In genomic region chr16:4879101-4879707, GRCm38 (mm10) we compare ENCODE assay signal across 7 mouse cellular contexts. TPM values are rescaled to one million over a fixed set of nuclear protein-coding genes. Genes with fewer than 3 reads are reported as not detected.
A peak's percentile ranks its signal among the peaks of the same experiment; 100 is the strongest.
DNase-seq lines count a peak whose midpoint lies in the region; ATAC-seq and TF ChIP-seq lines count a peak whose summit lies in the region.

No protein-coding gene starts in this region.

- no peak for DNase-seq in lung, adult 2 months
- no peak for DNase-seq in lung, postnatal 4 days
- peak; percentile 87 for DNase-seq in T-cell, adult 2 months (ENCODE audit: low spot score)
- DNase-seq in kidney, postnatal 0 days (ENCODE audit: low spot score): no peak
- DNase-seq in lung, postnatal 10 days: peak; percentile 55
- peak; percentile 49 for DNase-seq in right cerebral cortex, postnatal 25 days

- peak overlapping the region; percentile 100 for H3K27ac ChIP-seq in kidney, postnatal 0 days

- H3K36me3 ChIP-seq in erythroblast, embryonic 14.5 days (ENCODE audit: control insufficient read depth): peaks cover 31% of the 10 kb centered on the region
- peaks cover 18% of the 10 kb centered on the region; the same call in 1 of the 2 replicates for H3K36me3 ChIP-seq in kidney, postnatal 0 days (ENCODE audit: insufficient read depth, low read length)

- under 1% methylated on average over 54 of the region's 54 CpGs for WGBS in lung, adult 2 months
- 0% methylated on average over 53 of the region's 54 CpGs for WGBS in kidney, postnatal 0 days

- ATAC-seq in kidney, postnatal 0 days (replicated peaks; ENCODE audit: low FRiP score, low read depth): peak; percentile 14

- peak overlapping the region; percentile 94 for H3K9ac ChIP-seq in kidney, postnatal 0 days (ENCODE audit: low read depth, low read length)

- no peaks in the 10 kb centered on the region for H3K9me3 ChIP-seq in erythroblast, embryonic 14.5 days (ENCODE audit: control insufficient read depth, low read length)
- H3K9me3 ChIP-seq in kidney, postnatal 0 days (replicated peaks; ENCODE audit: low read length): no peaks in the 10 kb centered on the region

- H3K27me3 ChIP-seq in erythroblast, embryonic 14.5 days (ENCODE audit: control insufficient read depth): no peaks in the 10 kb centered on the region
- no peaks in the 10 kb centered on the region for H3K27me3 ChIP-seq in kidney, postnatal 0 days (ENCODE audit: insufficient read depth, low read length)

- H3K4me1 ChIP-seq in lung, adult 2 months (ENCODE audit: control insufficient read depth, insufficient read depth, low read length): peaks cover 26% of the 10 kb centered on the region
- peaks cover 69% of the 10 kb centered on the region for H3K4me1 ChIP-seq in erythroblast, embryonic 14.5 days (ENCODE audit: control insufficient read depth)
- peaks cover 23% of the 10 kb centered on the region for H3K4me1 ChIP-seq in kidney, postnatal 0 days (replicated peaks; ENCODE audit: insufficient read depth, low read length)

- no peak for TF ChIP-seq CTCF in lung, adult 2 months (IDR thresholded peaks at IDR 0.05; ENCODE audit: insufficient read depth, low read length)
- no peak for TF ChIP-seq CTCF in kidney, postnatal 0 days (IDR thresholded peaks at IDR 0.05; ENCODE audit: low read depth)

- no peak for TF ChIP-seq POLR2A in lung, adult 2 months (IDR thresholded peaks at IDR 0.05; ENCODE audit: borderline replicate concordance, extremely low read depth, low read depth, low read length)

- H3K4me3 ChIP-seq in lung, adult 2 months (replicated peaks; ENCODE audit: extremely low read depth, low read depth, low read length): peak overlapping the region; percentile 95
- peak overlapping the region; percentile 89 for H3K4me3 ChIP-seq in erythroblast, embryonic 14.5 days (replicated peaks)
- H3K4me3 ChIP-seq in kidney, postnatal 0 days (replicated peaks; ENCODE audit: low read depth, low read length): peak overlapping the region; percentile 89

- peak overlapping the region; percentile 89 for H3K4me2 ChIP-seq in kidney, postnatal 0 days (ENCODE audit: low read length)

RNA-seq across cellular contexts. Expression of gene Ubald1, which starts 0.9 kb away (rescaled TPM):
- 62.1 and 69.5 TPM in 2 replicates for polyA plus RNA-seq in lung, adult 2 months (2012; rRNA removed)
- polyA plus RNA-seq in erythroblast, embryonic 14.5 days (2012): 16.2 and 18.6 TPM in 2 replicates
- 39.4 and 41.5 TPM in 2 replicates for polyA plus RNA-seq in kidney, postnatal 0 days (2015; fragmentation: Nextera tagmentation; extraction: Ambion mirVana)

RNA-seq across cellular contexts. Expression of gene Mgrn1, which starts 6.8 kb away (rescaled TPM):
- 124 and 140 TPM in 2 replicates for polyA plus RNA-seq in lung, adult 2 months (2012; rRNA removed)
- 0.29 and 0.43 TPM in 2 replicates for polyA plus RNA-seq in erythroblast, embryonic 14.5 days (2012)
- polyA plus RNA-seq in kidney, postnatal 0 days (2015; fragmentation: Nextera tagmentation; extraction: Ambion mirVana): 85.9 and 99.0 TPM in 2 replicates

RNA-seq across cellular contexts. Expression of gene 4930562C15Rik, which starts 44.0 kb away (rescaled TPM):
- 4.9 and 5.2 TPM in 2 replicates for polyA plus RNA-seq in lung, adult 2 months (2012; rRNA removed)
- not detected in 2 replicates for polyA plus RNA-seq in erythroblast, embryonic 14.5 days (2012)
- 0.14 TPM in 1 of 2 replicates, not detected in the other for polyA plus RNA-seq in kidney, postnatal 0 days (2015; fragmentation: Nextera tagmentation; extraction: Ambion mirVana)

RNA-seq across cellular contexts. Expression of gene Nudt16l1, which starts 59.4 kb away (rescaled TPM):
- polyA plus RNA-seq in lung, adult 2 months (2012; rRNA removed): 75.8 and 79.6 TPM in 2 replicates
- polyA plus RNA-seq in erythroblast, embryonic 14.5 days (2012): 0.69 and 1.1 TPM in 2 replicates
- 152 and 161 TPM in 2 replicates for polyA plus RNA-seq in kidney, postnatal 0 days (2015; fragmentation: Nextera tagmentation; extraction: Ambion mirVana)

Comparison
In these comparisons a context has a peak if more than half of its experiments do, and no peak if none do; other contexts are left out.
1. DNase-seq: peak in T-cell, adult 2 months (single experiment), lung, postnatal 10 days (single experiment) and right cerebral cortex, postnatal 25 days (single experiment); none in lung, adult 2 months (single experiment), lung, postnatal 4 days (0 of 2) and kidney, postnatal 0 days (single experiment).
2. RNA of gene Mgrn1, which starts 6.8 kb away (polyA plus RNA-seq): 124 to 140 TPM in lung, adult 2 months and 85.9 to 99.0 TPM in kidney, postnatal 0 days; 0.29 to 0.43 TPM in erythroblast, embryonic 14.5 days; every median in the first group is over 10 times any median in the second.
3. Peak in every context shown above with its lines, with median percentiles within 50 percentile points of each other: H3K4me3 ChIP-seq.